Mouse (Mus musculus): Measurements from ENCODE around the gene Trhde. TPM values are rescaled to one million over a fixed set of nuclear protein-coding genes. Genes with fewer than 3 reads are reported as not detected.

Trhde gene
- polyA plus RNA-seq, 1 experiment from 2014 or later, result 7.7 TPM

GRCm38 (mm10) chr10:114799481-114799880, 2.6 kb downstream of the Trhde start:
- no peaks in the 10 kb centered on the region for H3K36me3 ChIP-seq (replicated peaks; ENCODE audit: control insufficient read depth, insufficient read depth)
- peaks cover 27% of the 10 kb centered on the region; the same call in 1 of the 2 replicates for H3K27me3 ChIP-seq (ENCODE audit: control insufficient read depth, insufficient read depth, low read length)
- H3K9ac ChIP-seq, result no peak overlapping the region
- DNase-seq (ENCODE audit: low spot score), result no peak
- 93% methylated on average over 4 of the region's 4 CpGs for WGBS
- H3K9me3 ChIP-seq (ENCODE audit: control insufficient read depth, low read length), result no peaks in the 10 kb centered on the region
- no peak for ATAC-seq (ENCODE audit: low FRiP score)
- peak overlapping the region; percentile 84 for H3K4me2 ChIP-seq (replicated peaks)
- H3K4me1 ChIP-seq (replicated peaks; ENCODE audit: control insufficient read depth, insufficient read depth, low read length), result 0 out of 2 replicates have a peak, but pooled peaks cover 11% of the 10 kb centered on the region
- H3K4me3 ChIP-seq (replicated peaks; ENCODE audit: low read length), result peak overlapping the region; percentile 74
- H3K27ac ChIP-seq, result no peak overlapping the region

GRCm38 (mm10) chr10:114798788-114799187, 3.3 kb downstream of the Trhde start:
- no peak for DNase-seq (ENCODE audit: low spot score)
- H3K27ac ChIP-seq, result no peak overlapping the region
- H3K4me3 ChIP-seq (replicated peaks; ENCODE audit: low read length), result peak overlapping the region; percentile 74
- H3K9ac ChIP-seq, result no peak overlapping the region
- peaks cover 24% of the 10 kb centered on the region; the same call in 1 of the 2 replicates for H3K27me3 ChIP-seq (ENCODE audit: control insufficient read depth, insufficient read depth, low read length)
- H3K36me3 ChIP-seq (replicated peaks; ENCODE audit: control insufficient read depth, insufficient read depth), result no peaks in the 10 kb centered on the region
- 88% methylated on average over 1 of the region's 1 CpGs for WGBS
- H3K9me3 ChIP-seq (ENCODE audit: control insufficient read depth, low read length), result no peaks in the 10 kb centered on the region
- H3K4me1 ChIP-seq (replicated peaks; ENCODE audit: control insufficient read depth, insufficient read depth, low read length), result 0 out of 2 replicates have a peak, but pooled peaks cover 11% of the 10 kb centered on the region
- peak overlapping the region; percentile 84 for H3K4me2 ChIP-seq (replicated peaks)
- ATAC-seq (ENCODE audit: low FRiP score), result no peak

GRCm38 (mm10) chr10:114798218-114798617, 3.9 kb downstream of the Trhde start:
- H3K4me1 ChIP-seq (replicated peaks; ENCODE audit: control insufficient read depth, insufficient read depth, low read length), result 0 out of 2 replicates have a peak, but pooled peaks cover 10% of the 10 kb centered on the region
- H3K27ac ChIP-seq, result no peak overlapping the region
- no peaks in the 10 kb centered on the region for H3K36me3 ChIP-seq (replicated peaks; ENCODE audit: control insufficient read depth, insufficient read depth)
- no peak overlapping the region for H3K9ac ChIP-seq
- H3K4me3 ChIP-seq (replicated peaks; ENCODE audit: low read length), result peak overlapping the region; percentile 74; the same call in 1 of the 2 replicates
- DNase-seq (ENCODE audit: low spot score) (no peak), ATAC-seq (ENCODE audit: low FRiP score) (no peak)
- 59% methylated on average over 5 of the region's 5 CpGs for WGBS
- peak overlapping the region; percentile 84 for H3K4me2 ChIP-seq (replicated peaks)
- no peaks in the 10 kb centered on the region for H3K9me3 ChIP-seq (ENCODE audit: control insufficient read depth, low read length)
- peaks cover 20% of the 10 kb centered on the region; the same call in 1 of the 2 replicates for H3K27me3 ChIP-seq (ENCODE audit: control insufficient read depth, insufficient read depth, low read length)

- WGBS, result 91% methylated on average over 1 of the region's 1 CpGs
- H3K4me3 ChIP-seq (replicated peaks; ENCODE audit: low read length), result no peak overlapping the region
- H3K9me3 ChIP-seq (ENCODE audit: control insufficient read depth, low read length), result no peaks in the 10 kb centered on the region
- ATAC-seq (ENCODE audit: low FRiP score) (no peak), DNase-seq (ENCODE audit: low spot score) (no peak)
- no peak overlapping the region for H3K9ac ChIP-seq
- no peaks in the 10 kb centered on the region for H3K36me3 ChIP-seq (replicated peaks; ENCODE audit: control insufficient read depth, insufficient read depth)
- H3K4me1 ChIP-seq (replicated peaks; ENCODE audit: control insufficient read depth, insufficient read depth, low read length), result 0 out of 2 replicates have a peak, but pooled peaks cover 7% of the 10 kb centered on the region
- peaks cover 15% of the 10 kb centered on the region; the same call in 1 of the 2 replicates for H3K27me3 ChIP-seq (ENCODE audit: control insufficient read depth, insufficient read depth, low read length)
- no peak overlapping the region for H3K27ac ChIP-seq
- peak overlapping the region; percentile 30 for H3K4me2 ChIP-seq (replicated peaks)
Measured at GRCm38 (mm10) chr10:114797664-114798063, 4.4 kb downstream of the Trhde start.

- ATAC-seq (ENCODE audit: low FRiP score) (no peak), DNase-seq (ENCODE audit: low spot score) (no peak)
- H3K9ac ChIP-seq, result no peak overlapping the region
- H3K27me3 ChIP-seq (ENCODE audit: control insufficient read depth, insufficient read depth, low read length), result peaks cover 15% of the 10 kb centered on the region; the same call in 1 of the 2 replicates
- peak overlapping the region; percentile 30; the same call in 1 of the 2 replicates for H3K4me2 ChIP-seq (replicated peaks)
- no peaks in the 10 kb centered on the region for H3K9me3 ChIP-seq (ENCODE audit: control insufficient read depth, low read length)
- 0 out of 2 replicates have a peak, but pooled peaks cover 7% of the 10 kb centered on the region for H3K4me1 ChIP-seq (replicated peaks; ENCODE audit: control insufficient read depth, insufficient read depth, low read length)
- H3K27ac ChIP-seq, result no peak overlapping the region
- H3K4me3 ChIP-seq (replicated peaks; ENCODE audit: low read length), result no peak overlapping the region
- 84% methylated on average over 5 of the region's 5 CpGs for WGBS
- H3K36me3 ChIP-seq (replicated peaks; ENCODE audit: control insufficient read depth, insufficient read depth), result no peaks in the 10 kb centered on the region
Measured at GRCm38 (mm10) chr10:114796872-114797271, 5.2 kb downstream of the Trhde start.

GRCm38 (mm10) chr10:114794214-114794613, 7.9 kb downstream of the Trhde start:
- Histone ChIP-seq H3K36me3 (replicated peaks; ENCODE audit: control insufficient read depth, insufficient read depth) (no peaks in the 10 kb centered on the region), H3K4me3 (replicated peaks; ENCODE audit: low read length) (no peak overlapping the region), H3K9ac (no peak overlapping the region), H3K9me3 (ENCODE audit: control insufficient read depth, low read length) (no peaks in the 10 kb centered on the region), H3K4me2 (replicated peaks) (0 out of 2 replicates have a peak overlapping the region, but pooled peaks have one; percentile 12), H3K4me1 (replicated peaks; ENCODE audit: control insufficient read depth, insufficient read depth, low read length) (0 out of 2 replicates have a peak, but pooled peaks cover 5% of the 10 kb centered on the region), H3K27ac (no peak overlapping the region), H3K27me3 (ENCODE audit: control insufficient read depth, insufficient read depth, low read length) (peaks cover 7% of the 10 kb centered on the region; the same call in 1 of the 2 replicates)
- 32% methylated on average over 6 of the region's 6 CpGs for WGBS
- DNase-seq (ENCODE audit: low spot score), result no peak
- no peak for ATAC-seq (ENCODE audit: low FRiP score)

- Histone ChIP-seq H3K4me3 (replicated peaks; ENCODE audit: low read length) (no peak overlapping the region), H3K9me3 (ENCODE audit: control insufficient read depth, low read length) (no peaks in the 10 kb centered on the region), H3K36me3 (replicated peaks; ENCODE audit: control insufficient read depth, insufficient read depth) (no peaks in the 10 kb centered on the region), H3K4me1 (replicated peaks; ENCODE audit: control insufficient read depth, insufficient read depth, low read length) (no peaks in the 10 kb centered on the region), H3K27ac (no peak overlapping the region), H3K9ac (no peak overlapping the region), H3K27me3 (ENCODE audit: control insufficient read depth, insufficient read depth, low read length) (no peaks in the 10 kb centered on the region), H3K4me2 (replicated peaks) (no peak overlapping the region)
- DNase-seq (ENCODE audit: low spot score) (no peak), ATAC-seq (ENCODE audit: low FRiP score) (no peak)
- 69% methylated on average over 4 of the region's 4 CpGs for WGBS
Measured at GRCm38 (mm10) chr10:114765914-114766313, 36.2 kb downstream of the Trhde start.

GRCm38 (mm10) chr10:114762125-114762524, 40.0 kb downstream of the Trhde start:
- DNase-seq (ENCODE audit: low spot score) (no peak), ATAC-seq (ENCODE audit: low FRiP score) (no peak)
- H3K36me3 ChIP-seq (replicated peaks; ENCODE audit: control insufficient read depth, insufficient read depth), result no peaks in the 10 kb centered on the region
- H3K4me2 ChIP-seq (replicated peaks), result no peak overlapping the region
- no peak overlapping the region for H3K27ac ChIP-seq
- no peaks in the 10 kb centered on the region for H3K4me1 ChIP-seq (replicated peaks; ENCODE audit: control insufficient read depth, insufficient read depth, low read length)
- H3K4me3 ChIP-seq (replicated peaks; ENCODE audit: low read length), result no peak overlapping the region
- H3K27me3 ChIP-seq (ENCODE audit: control insufficient read depth, insufficient read depth, low read length), result no peaks in the 10 kb centered on the region
- H3K9me3 ChIP-seq (ENCODE audit: control insufficient read depth, low read length), result no peaks in the 10 kb centered on the region
- 89% methylated on average over 7 of the region's 7 CpGs for whole genome bisulfite sequencing
- no peak overlapping the region for H3K9ac ChIP-seq

GRCm38 (mm10) chr10:114759240-114759639, 42.9 kb downstream of the Trhde start:
- DNase-seq (ENCODE audit: low spot score), result no peak
- H3K36me3 ChIP-seq (replicated peaks; ENCODE audit: control insufficient read depth, insufficient read depth), result no peaks in the 10 kb centered on the region
- no peaks in the 10 kb centered on the region for H3K9me3 ChIP-seq (ENCODE audit: control insufficient read depth, low read length)
- H3K4me2 ChIP-seq (replicated peaks), result no peak overlapping the region
- ATAC-seq (ENCODE audit: low FRiP score), result no peak
- no peak overlapping the region for H3K9ac ChIP-seq
- H3K4me1 ChIP-seq (replicated peaks; ENCODE audit: control insufficient read depth, insufficient read depth, low read length), result no peaks in the 10 kb centered on the region
- H3K27ac ChIP-seq, result no peak overlapping the region
- no peaks in the 10 kb centered on the region for H3K27me3 ChIP-seq (ENCODE audit: control insufficient read depth, insufficient read depth, low read length)
- WGBS, result 66% methylated on average over 3 of the region's 3 CpGs
- H3K4me3 ChIP-seq (replicated peaks; ENCODE audit: low read length), result no peak overlapping the region

GRCm38 (mm10) chr10:114758614-114759013, 43.5 kb downstream of the Trhde start:
- Histone ChIP-seq H3K4me3 (replicated peaks; ENCODE audit: low read length) (no peak overlapping the region), H3K4me1 (replicated peaks; ENCODE audit: control insufficient read depth, insufficient read depth, low read length) (no peaks in the 10 kb centered on the region), H3K9ac (no peak overlapping the region), H3K4me2 (replicated peaks) (no peak overlapping the region), H3K9me3 (ENCODE audit: control insufficient read depth, low read length) (no peaks in the 10 kb centered on the region), H3K36me3 (replicated peaks; ENCODE audit: control insufficient read depth, insufficient read depth) (no peaks in the 10 kb centered on the region), H3K27ac (no peak overlapping the region), H3K27me3 (ENCODE audit: control insufficient read depth, insufficient read depth, low read length) (no peaks in the 10 kb centered on the region)
- 90% methylated on average over 9 of the region's 9 CpGs for WGBS
- DNase-seq (ENCODE audit: low spot score) (no peak), ATAC-seq (ENCODE audit: low FRiP score) (no peak)
